Mouse (Mus musculus) hindbrain, embryonic 14.5 days (tissue): ENCODE measurements around the gene Megf8. TPM values are rescaled to one million over a fixed set of nuclear protein-coding genes. Genes with fewer than 3 reads are reported as not detected.

Source experiments
- ATAC-seq: fragments of 200-750 bp; cut with Nextera tagmentation; 2 replicates; pipeline ENCODE4 v1.8.0; 2017; ENCODE audit warnings: moderate number of reproducible peaks, mild to moderate bottlenecking, moderate TSS enrichment, moderate library complexity; ENCODE audit not compliant: low FRiP score
- DNase-seq: peaks from one replicate; pipeline ENCODE4 v3.0.0-alpha.2; 2015; ENCODE audit warnings: low spot score
- H3K27ac ChIP-seq: fragments of 300-500 bp; sonication (generic); 2 replicates; pipeline ENCODE4 v1.5.1; 2014; ENCODE audit warnings: mild to moderate bottlenecking, moderate library complexity
- H3K27me3 ChIP-seq: fragments of 300-500 bp; sonication (generic); 2 replicates; pipeline ENCODE4 v1.6.1; 2014; ENCODE audit warnings: mild to moderate bottlenecking, low read length, mixed read lengths; ENCODE audit not compliant: control insufficient read depth, insufficient read depth
- H3K36me3 ChIP-seq: fragments of 300-500 bp; sonication (generic); replicated peaks from 2 replicates; pipeline ENCODE4 v1.6.1; 2014; ENCODE audit not compliant: control insufficient read depth, insufficient read depth
- H3K4me1 ChIP-seq: fragments of 300-500 bp; sonication (generic); replicated peaks from 2 replicates; pipeline ENCODE4 v1.6.1; 2014; ENCODE audit warnings: antibody characterized with exemption, low read length, mixed read lengths; ENCODE audit not compliant: control insufficient read depth, insufficient read depth
- H3K4me2 ChIP-seq: fragments of 300-500 bp; sonication (generic); replicated peaks from 2 replicates; pipeline ENCODE4 v1.6.1; 2014; ENCODE audit warnings: mild to moderate bottlenecking, moderate library complexity
- H3K4me3 ChIP-seq: fragments of 300-500 bp; sonication (generic); replicated peaks from 2 replicates; pipeline ENCODE4 v1.5.1; 2014; ENCODE audit warnings: mild to moderate bottlenecking, low read length
- H3K9ac ChIP-seq: fragments of 300-500 bp; sonication (generic); 2 replicates; pipeline ENCODE4 v1.6.1; 2014
- H3K9me3 ChIP-seq: fragments of 300-500 bp; sonication (generic); 2 replicates; pipeline ENCODE4 v1.6.1; 2016; ENCODE audit warnings: low read length; ENCODE audit not compliant: control insufficient read depth
- WGBS: fragments of 180-500 bp; shearing (Covaris S2); extraction: QIAGEN DNeasy Blood & Tissue Kit; methylation state at CpG from one replicate; pipeline ENCODE4 v1.1.7; 2014; 5-methylcytosine and 5-hydroxymethylcytosine counted together
- polyA plus RNA-seq: library from polyadenylated mRNA; unstranded; fragments of >200 nt; fragmentation: Nextera tagmentation; extraction: Ambion mirVana; gene quantifications from 2 replicates; pipeline ENCODE4 v1.2.1, GENCODE M21; 2014

Gene Megf8
- polyA plus RNA-seq, 1 experiment from 2014 or later, result 22.0 TPM

DNA sequence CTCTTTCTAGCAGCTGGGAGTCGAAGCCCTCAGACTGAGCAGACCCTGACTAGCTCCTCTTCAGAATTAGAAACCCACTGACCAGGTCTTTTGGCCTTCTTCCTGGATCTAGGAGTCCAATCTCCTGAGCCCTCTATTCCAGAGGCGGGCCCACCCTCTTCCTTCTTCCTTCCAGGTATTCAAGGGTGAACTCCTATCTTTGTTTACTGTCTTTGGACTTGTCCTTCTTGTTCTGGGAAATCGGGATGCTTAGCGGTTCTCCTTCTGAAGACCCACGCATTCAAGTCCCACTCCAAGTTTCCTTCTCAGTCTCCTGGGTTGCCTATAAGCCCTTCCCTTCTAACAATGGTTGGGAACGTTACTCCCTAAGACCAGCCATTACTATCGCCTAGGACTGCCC, 72.0 kb downstream of the Megf8 start:
- Histone ChIP-seq H3K9ac (no peak overlapping the region), H3K4me2 (no peak overlapping the region), H3K27me3 (no peaks in the 10 kb centered on the region), H3K36me3 (peaks cover 44% of the 10 kb centered on the region), H3K4me3 (no peak overlapping the region), H3K27ac (no peak overlapping the region), H3K9me3 (no peaks in the 10 kb centered on the region), H3K4me1 (peaks cover 22% of the 10 kb centered on the region)
- DNase-seq (no peak), ATAC-seq (no peak)
- 86% methylated on average over 7 of the region's 7 CpGs for WGBS

GRCm38 (mm10) chr7:25390054-25390770, 73.2 kb downstream of the Megf8 start:
- no peak for ATAC-seq
- Histone ChIP-seq H3K4me2 (no peak overlapping the region), H3K9me3 (no peaks in the 10 kb centered on the region), H3K27ac (no peak overlapping the region), H3K4me3 (no peak overlapping the region), H3K36me3 (peaks cover 31% of the 10 kb centered on the region), H3K27me3 (no peaks in the 10 kb centered on the region), H3K4me1 (peaks cover 32% of the 10 kb centered on the region), H3K9ac (0 out of 2 replicates have a peak overlapping the region, but pooled peaks have one; percentile 13)
- no peak for DNase-seq
- 53% methylated on average over 8 of the region's 8 CpGs for WGBS

DNA sequence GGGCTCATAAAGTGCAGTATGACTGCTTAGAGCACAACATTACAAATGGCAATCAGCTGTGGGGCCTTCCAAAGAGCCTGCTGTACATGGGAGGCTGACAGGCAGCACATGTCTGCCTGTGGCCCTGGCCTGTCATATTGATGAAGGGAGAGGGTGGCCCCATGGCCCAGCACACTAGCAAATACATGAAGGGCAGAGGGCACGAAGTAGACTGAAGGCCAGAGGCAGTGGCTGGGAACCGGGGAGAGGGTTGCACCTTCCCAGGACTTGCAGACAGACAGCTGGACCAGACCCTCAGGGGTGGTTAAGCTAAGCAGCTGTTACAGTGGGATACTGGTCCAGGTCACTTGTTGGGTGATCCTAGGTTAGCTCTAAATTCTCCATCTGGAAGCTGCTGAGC, 74.0 kb downstream of the Megf8 start:
- peak overlapping the region; percentile 29; the same call in 1 of the 2 replicates for H3K9ac ChIP-seq
- H3K4me3 ChIP-seq, result no peak overlapping the region
- no peak for DNase-seq
- H3K27me3 ChIP-seq, result no peaks in the 10 kb centered on the region
- peaks cover 23% of the 10 kb centered on the region for H3K36me3 ChIP-seq
- no peak for ATAC-seq
- H3K9me3 ChIP-seq, result no peaks in the 10 kb centered on the region
- no peak overlapping the region for H3K27ac ChIP-seq
- H3K4me2 ChIP-seq, result no peak overlapping the region
- 69% methylated on average over 2 of the region's 2 CpGs for WGBS
- peaks cover 27% of the 10 kb centered on the region for H3K4me1 ChIP-seq

- no peak for DNase-seq
- 60% methylated on average over 2 of the region's 2 CpGs for WGBS
Measured at GRCm38 (mm10) chr7:25391856-25392453, 75.0 kb downstream of the Megf8 start.

GRCm38 (mm10) chr7:25392851-25393250, 75.9 kb downstream of the Megf8 start:
- DNase-seq (no peak), ATAC-seq (no peak)
- Histone ChIP-seq H3K4me1 (peaks cover 27% of the 10 kb centered on the region), H3K4me3 (no peak overlapping the region), H3K9me3 (no peaks in the 10 kb centered on the region), H3K27ac (no peak overlapping the region), H3K27me3 (no peaks in the 10 kb centered on the region), H3K4me2 (peak overlapping the region; percentile 59; the same call in 1 of the 2 replicates), H3K36me3 (peaks cover 6% of the 10 kb centered on the region), H3K9ac (no peak overlapping the region)
- 40% methylated on average over 7 of the region's 7 CpGs for WGBS

More at GRCm38 (mm10) chr7:25391856-25392453, 75.0 kb downstream of the Megf8 start:
- Histone ChIP-seq H3K27ac (no peak overlapping the region), H3K9me3 (no peaks in the 10 kb centered on the region), H3K36me3 (peaks cover 14% of the 10 kb centered on the region), H3K4me3 (no peak overlapping the region), H3K4me2 (no peak overlapping the region), H3K4me1 (peaks cover 27% of the 10 kb centered on the region), H3K9ac (no peak overlapping the region), H3K27me3 (no peaks in the 10 kb centered on the region)
- no peak for ATAC-seq

- no peak for ATAC-seq
- Histone ChIP-seq H3K27me3 (no peaks in the 10 kb centered on the region), H3K4me1 (peaks cover 27% of the 10 kb centered on the region), H3K9ac (peak overlapping the region; percentile 70; the same call in 1 of the 2 replicates), H3K4me2 (peak overlapping the region; percentile 59), H3K4me3 (peak overlapping the region; percentile 66; the same call in 1 of the 2 replicates), H3K27ac (no peak overlapping the region), H3K9me3 (no peaks in the 10 kb centered on the region), H3K36me3 (no peaks in the 10 kb centered on the region; the same call in 1 of the 2 replicates)
- WGBS, result 73% methylated on average over 8 of the region's 8 CpGs
- DNase-seq, result no peak
Measured at GRCm38 (mm10) chr7:25393451-25394210, 76.7 kb downstream of the Megf8 start.

GRCm38 (mm10) chr7:25394754-25395153, 77.8 kb downstream of the Megf8 start:
- ATAC-seq (no peak), DNase-seq (peak; percentile 27)
- Histone ChIP-seq H3K4me1 (peaks cover 27% of the 10 kb centered on the region), H3K27ac (peak overlapping the region; percentile 66; the same call in 1 of the 2 replicates), H3K36me3 (no peaks in the 10 kb centered on the region), H3K27me3 (no peaks in the 10 kb centered on the region), H3K4me3 (peak overlapping the region; percentile 66), H3K9ac (peak overlapping the region; percentile 70), H3K9me3 (no peaks in the 10 kb centered on the region), H3K4me2 (peak overlapping the region; percentile 59)
- 17% methylated on average over 7 of the region's 7 CpGs for WGBS

GRCm38 (mm10) chr7:25395186-25395557, 78.2 kb downstream of the Megf8 start:
- no peaks in the 10 kb centered on the region for H3K36me3 ChIP-seq
- H3K4me1 ChIP-seq, result peaks cover 27% of the 10 kb centered on the region
- peak overlapping the region; percentile 59 for H3K4me2 ChIP-seq
- no peaks in the 10 kb centered on the region for H3K9me3 ChIP-seq
- WGBS, result under 1% methylated on average over 22 of the region's 22 CpGs
- peak overlapping the region; percentile 66 for H3K4me3 ChIP-seq
- peak; percentile 64 for ATAC-seq
- H3K27me3 ChIP-seq, result no peaks in the 10 kb centered on the region
- DNase-seq, result peak; percentile 32
- peak overlapping the region; percentile 70 for H3K9ac ChIP-seq
- H3K27ac ChIP-seq, result peak overlapping the region; percentile 66
